Mouse (Mus musculus): Measurements from ENCODE around the gene Pygl. TPM values are rescaled to one million over a fixed set of nuclear protein-coding genes. Genes with fewer than 3 reads are reported as not detected.
A peak's percentile ranks its signal among the peaks of the same experiment; 100 is the strongest.
"Not testable (repeated sequence)": the region's sequence is repeated elsewhere in the genome, so short reads cannot be mapped to it uniquely, and the experiment has no call there.

Pygl gene
- polyA plus RNA-seq, 1 experiment from 2014 or later, result 6.1 TPM

- Histone ChIP-seq H3K36me3 (ENCODE audit: control insufficient read depth, insufficient read depth, low read length) (no peaks in the 10 kb centered on the region), H3K4me1 (ENCODE audit: control insufficient read depth, insufficient read depth, low read length) (no peaks in the 10 kb centered on the region), H3K9ac (replicated peaks; ENCODE audit: low read length) (no peak overlapping the region), H3K9me3 (ENCODE audit: control insufficient read depth, low read length) (no peaks in the 10 kb centered on the region), H3K4me3 (replicated peaks; ENCODE audit: low read depth, low read length) (no peak overlapping the region), H3K27me3 (ENCODE audit: control insufficient read depth, insufficient read depth, low read length) (no peaks in the 10 kb centered on the region), H3K4me2 (ENCODE audit: low read length) (no peak overlapping the region), H3K27ac (replicated peaks; ENCODE audit: low read depth, low read length) (no peak overlapping the region)
- 88% methylated on average over 5 of the region's 5 CpGs for WGBS
- DNase-seq, result no peak
- no peak for ATAC-seq (ENCODE audit: low FRiP score, low TSS enrichment)
Observed at GRCm38 (mm10) chr12:70196341-70196740, 34.9 kb downstream of the Pygl start.

- ATAC-seq (ENCODE audit: low FRiP score, low TSS enrichment) (no peak), DNase-seq (no peak)
- 95% methylated on average over 6 of the region's 6 CpGs for WGBS
- Histone ChIP-seq H3K36me3 (ENCODE audit: control insufficient read depth, insufficient read depth, low read length) (no peaks in the 10 kb centered on the region), H3K27ac (replicated peaks; ENCODE audit: low read depth, low read length) (no peak overlapping the region), H3K4me1 (ENCODE audit: control insufficient read depth, insufficient read depth, low read length) (no peaks in the 10 kb centered on the region), H3K9me3 (ENCODE audit: control insufficient read depth, low read length) (no peaks in the 10 kb centered on the region), H3K4me3 (replicated peaks; ENCODE audit: low read depth, low read length) (no peak overlapping the region), H3K27me3 (ENCODE audit: control insufficient read depth, insufficient read depth, low read length) (no peaks in the 10 kb centered on the region), H3K9ac (replicated peaks; ENCODE audit: low read length) (no peak overlapping the region), H3K4me2 (ENCODE audit: low read length) (no peak overlapping the region)
Observed at GRCm38 (mm10) chr12:70195426-70195825, 35.9 kb downstream of the Pygl start.

- DNase-seq (peak; percentile 61), ATAC-seq (ENCODE audit: low FRiP score, low TSS enrichment) (no peak)
- H3K27ac ChIP-seq (replicated peaks; ENCODE audit: low read depth, low read length), result peak overlapping the region; percentile 74
- peak overlapping the region; percentile 22; the same call in 1 of the 2 replicates for H3K4me3 ChIP-seq (replicated peaks; ENCODE audit: low read depth, low read length)
- H3K36me3 ChIP-seq (ENCODE audit: control insufficient read depth, insufficient read depth, low read length), result no peaks in the 10 kb centered on the region
- H3K4me1 ChIP-seq (ENCODE audit: control insufficient read depth, insufficient read depth, low read length), result no peaks in the 10 kb centered on the region
- no peak overlapping the region; the same call in 1 of the 2 replicates for H3K9ac ChIP-seq (replicated peaks; ENCODE audit: low read length)
- 30% methylated on average over 19 of the region's 19 CpGs for WGBS
- H3K4me2 ChIP-seq (ENCODE audit: low read length), result peak overlapping the region; percentile 47
- no peaks in the 10 kb centered on the region for H3K27me3 ChIP-seq (ENCODE audit: control insufficient read depth, insufficient read depth, low read length)
- H3K9me3 ChIP-seq (ENCODE audit: control insufficient read depth, low read length), result no peaks in the 10 kb centered on the region
Observed at GRCm38 (mm10) chr12:70192267-70192727, 39.0 kb downstream of the Pygl start.

- Histone ChIP-seq H3K9ac (replicated peaks; ENCODE audit: low read length) (no peak overlapping the region), H3K4me3 (replicated peaks; ENCODE audit: low read depth, low read length) (peak overlapping the region; percentile 20), H3K9me3 (ENCODE audit: control insufficient read depth, low read length) (no peaks in the 10 kb centered on the region), H3K36me3 (ENCODE audit: control insufficient read depth, insufficient read depth, low read length) (no peaks in the 10 kb centered on the region), H3K4me2 (ENCODE audit: low read length) (peak overlapping the region; percentile 12; the same call in 1 of the 2 replicates), H3K27me3 (ENCODE audit: control insufficient read depth, insufficient read depth, low read length) (no peaks in the 10 kb centered on the region), H3K4me1 (ENCODE audit: control insufficient read depth, insufficient read depth, low read length) (no peaks in the 10 kb centered on the region), H3K27ac (replicated peaks; ENCODE audit: low read depth, low read length) (no peak overlapping the region)
- DNase-seq, result peak; percentile 35
- no peak for ATAC-seq (ENCODE audit: low FRiP score, low TSS enrichment)
- WGBS, result 77% methylated on average over 22 of the region's 22 CpGs
Observed at GRCm38 (mm10) chr12:70184173-70184783, 47.0 kb downstream of the Pygl start.

- not testable (repeated sequence) for H3K4me2 ChIP-seq (ENCODE audit: low read length); H3K27ac ChIP-seq (replicated peaks; ENCODE audit: low read depth, low read length); H3K9ac ChIP-seq (replicated peaks; ENCODE audit: low read length); ATAC-seq (ENCODE audit: low FRiP score, low TSS enrichment); H3K4me1 ChIP-seq (ENCODE audit: control insufficient read depth, insufficient read depth, low read length); H3K27me3 ChIP-seq (ENCODE audit: control insufficient read depth, insufficient read depth, low read length); H3K9me3 ChIP-seq (ENCODE audit: control insufficient read depth, low read length); DNase-seq; H3K36me3 ChIP-seq (ENCODE audit: control insufficient read depth, insufficient read depth, low read length)
- peak overlapping the region; percentile 20; the same call in 1 of the 2 replicates for H3K4me3 ChIP-seq (replicated peaks; ENCODE audit: low read depth, low read length)
- 92% methylated on average over 8 of the region's 8 CpGs for WGBS
Observed at GRCm38 (mm10) chr12:70183507-70183906, 47.8 kb downstream of the Pygl start.

GRCm38 (mm10) chr12:70169969-70170368 lies 61.3 kb downstream of the Pygl start:
- DNase-seq, result no peak
- Histone ChIP-seq H3K36me3 (ENCODE audit: control insufficient read depth, insufficient read depth, low read length) (no peaks in the 10 kb centered on the region), H3K27ac (replicated peaks; ENCODE audit: low read depth, low read length) (no peak overlapping the region), H3K4me2 (ENCODE audit: low read length) (no peak overlapping the region), H3K4me3 (replicated peaks; ENCODE audit: low read depth, low read length) (no peak overlapping the region), H3K4me1 (ENCODE audit: control insufficient read depth, insufficient read depth, low read length) (no peaks in the 10 kb centered on the region), H3K27me3 (ENCODE audit: control insufficient read depth, insufficient read depth, low read length) (no peaks in the 10 kb centered on the region), H3K9ac (replicated peaks; ENCODE audit: low read length) (no peak overlapping the region), H3K9me3 (ENCODE audit: control insufficient read depth, low read length) (no peaks in the 10 kb centered on the region)
- no peak for ATAC-seq (ENCODE audit: low FRiP score, low TSS enrichment)
- WGBS, result 87% methylated on average over 1 of the region's 1 CpGs

- no peak overlapping the region for H3K27ac ChIP-seq (replicated peaks; ENCODE audit: low read depth, low read length)
- no peaks in the 10 kb centered on the region for H3K4me1 ChIP-seq (ENCODE audit: control insufficient read depth, insufficient read depth, low read length)
- H3K27me3 ChIP-seq (ENCODE audit: control insufficient read depth, insufficient read depth, low read length), result no peaks in the 10 kb centered on the region
- ATAC-seq (ENCODE audit: low FRiP score, low TSS enrichment) (no peak), DNase-seq (no peak)
- H3K9ac ChIP-seq (replicated peaks; ENCODE audit: low read length), result no peak overlapping the region
- H3K36me3 ChIP-seq (ENCODE audit: control insufficient read depth, insufficient read depth, low read length), result no peaks in the 10 kb centered on the region
- WGBS, result 94% methylated on average over 4 of the region's 4 CpGs
- H3K4me3 ChIP-seq (replicated peaks; ENCODE audit: low read depth, low read length), result no peak overlapping the region
- no peak overlapping the region for H3K4me2 ChIP-seq (ENCODE audit: low read length)
- no peaks in the 10 kb centered on the region for H3K9me3 ChIP-seq (ENCODE audit: control insufficient read depth, low read length)
Observed at GRCm38 (mm10) chr12:70167950-70168349, 63.3 kb downstream of the Pygl start.

GRCm38 (mm10) chr12:70164741-70165140 lies 66.5 kb downstream of the Pygl start:
- Histone ChIP-seq H3K27me3 (ENCODE audit: control insufficient read depth, insufficient read depth, low read length) (no peaks in the 10 kb centered on the region), H3K4me3 (replicated peaks; ENCODE audit: low read depth, low read length) (no peak overlapping the region), H3K27ac (replicated peaks; ENCODE audit: low read depth, low read length) (no peak overlapping the region), H3K9me3 (ENCODE audit: control insufficient read depth, low read length) (no peaks in the 10 kb centered on the region), H3K4me1 (ENCODE audit: control insufficient read depth, insufficient read depth, low read length) (no peaks in the 10 kb centered on the region), H3K36me3 (ENCODE audit: control insufficient read depth, insufficient read depth, low read length) (no peaks in the 10 kb centered on the region), H3K4me2 (ENCODE audit: low read length) (no peak overlapping the region), H3K9ac (replicated peaks; ENCODE audit: low read length) (no peak overlapping the region)
- no peak for DNase-seq
- ATAC-seq (ENCODE audit: low FRiP score, low TSS enrichment), result no peak
- 85% methylated on average over 3 of the region's 3 CpGs for WGBS

GRCm38 (mm10) chr12:70161057-70161456 lies 70.2 kb downstream of the Pygl start:
- H3K27me3 ChIP-seq (ENCODE audit: control insufficient read depth, insufficient read depth, low read length), result no peaks in the 10 kb centered on the region
- 88% methylated on average over 5 of the region's 5 CpGs for WGBS
- no peak for ATAC-seq (ENCODE audit: low FRiP score, low TSS enrichment)

More at GRCm38 (mm10) chr12:70161057-70161456, 70.2 kb downstream of the Pygl start:
- Histone ChIP-seq H3K9ac (replicated peaks; ENCODE audit: low read length) (no peak overlapping the region), H3K4me3 (replicated peaks; ENCODE audit: low read depth, low read length) (no peak overlapping the region), H3K36me3 (ENCODE audit: control insufficient read depth, insufficient read depth, low read length) (no peaks in the 10 kb centered on the region), H3K9me3 (ENCODE audit: control insufficient read depth, low read length) (no peaks in the 10 kb centered on the region), H3K27ac (replicated peaks; ENCODE audit: low read depth, low read length) (no peak overlapping the region), H3K4me2 (ENCODE audit: low read length) (no peak overlapping the region), H3K4me1 (ENCODE audit: control insufficient read depth, insufficient read depth, low read length) (0 out of 2 replicates have a peak, but pooled peaks cover 6% of the 10 kb centered on the region)
- DNase-seq, result no peak
